In genomic region chr15:28398472-28398871, GRCm38 (mm10) we compare ENCODE assay signal across 16 mouse cellular contexts.
A peak's percentile ranks its signal among the peaks of the same experiment; 100 is the strongest.
DNase-seq lines count a peak whose midpoint lies in the region; ATAC-seq lines count a peak whose summit lies in the region.
"Had no signal": no experiment of that assay in that cellular context is flagged by ENCODE, and none has a peak within 500 bp of the region (broad histone marks: within the 10 kb centered on the region; RNA-seq: fewer than 3 reads in every experiment).

No protein-coding gene starts in this region.

- H3K27ac ChIP-seq in forebrain, embryonic 16.5 days (ENCODE audit: low read length): no peak overlapping the region
- H3K27ac ChIP-seq in forebrain, embryonic 11.5 days (ENCODE audit: low read depth, low read length): no peak overlapping the region
- no peak overlapping the region for H3K27ac ChIP-seq in midbrain, embryonic 15.5 days
- H3K27ac ChIP-seq in midbrain, embryonic 10.5 days (replicated peaks): no peak overlapping the region
- H3K27ac ChIP-seq: embryonic facial prominence, embryonic 13.5 days; hindbrain, embryonic 14.5 days had no signal

- H3K9ac ChIP-seq in forebrain, embryonic 16.5 days (replicated peaks; ENCODE audit: low read depth, low read length): no peak overlapping the region
- H3K9ac ChIP-seq in forebrain, embryonic 11.5 days (ENCODE audit: low read length): no peak overlapping the region
- no peak overlapping the region for H3K9ac ChIP-seq in midbrain, embryonic 15.5 days
- H3K9ac ChIP-seq: embryonic facial prominence, embryonic 13.5 days; heart, embryonic 12.5 days; hindbrain, embryonic 14.5 days had no signal

- H3K4me3 ChIP-seq in forebrain, embryonic 16.5 days (replicated peaks; ENCODE audit: low read length): no peak overlapping the region
- no peak overlapping the region for H3K4me3 ChIP-seq in forebrain, embryonic 11.5 days (ENCODE audit: low read depth, low read length)
- H3K4me3 ChIP-seq in midbrain, embryonic 15.5 days: no peak overlapping the region
- no peak overlapping the region for H3K4me3 ChIP-seq in midbrain, embryonic 10.5 days
- H3K4me3 ChIP-seq: embryonic facial prominence, embryonic 13.5 days; heart, embryonic 12.5 days had no signal

- H3K36me3 ChIP-seq in forebrain, embryonic 16.5 days (ENCODE audit: control insufficient read depth, insufficient read depth): no peaks in the 10 kb centered on the region
- no peaks in the 10 kb centered on the region for H3K36me3 ChIP-seq in forebrain, embryonic 11.5 days (ENCODE audit: control insufficient read depth, insufficient read depth, low read length)
- H3K36me3 ChIP-seq in midbrain, embryonic 15.5 days (replicated peaks): no peaks in the 10 kb centered on the region
- H3K36me3 ChIP-seq in midbrain, embryonic 10.5 days: no peaks in the 10 kb centered on the region
- H3K36me3 ChIP-seq: embryonic facial prominence, embryonic 13.5 days; heart, embryonic 12.5 days had no signal

- ATAC-seq in forebrain, embryonic 16.5 days: peak; percentile 43; the same call in 1 of the 2 replicates
- ATAC-seq in forebrain, embryonic 11.5 days (replicated peaks; ENCODE audit: low FRiP score): no peak
- peak; percentile 65 for ATAC-seq in midbrain, embryonic 15.5 days (replicated peaks)
- ATAC-seq: intestine, embryonic 16.5 days had no signal

- H3K9me3 ChIP-seq in forebrain, embryonic 16.5 days (ENCODE audit: control insufficient read depth, low read length): no peaks in the 10 kb centered on the region
- H3K9me3 ChIP-seq in forebrain, embryonic 11.5 days (ENCODE audit: control insufficient read depth, low read length): no peaks in the 10 kb centered on the region
- H3K9me3 ChIP-seq in midbrain, embryonic 15.5 days: no peaks in the 10 kb centered on the region
- H3K9me3 ChIP-seq in midbrain, embryonic 10.5 days (replicated peaks): no peaks in the 10 kb centered on the region
- H3K9me3 ChIP-seq: embryonic facial prominence, embryonic 13.5 days; heart, embryonic 12.5 days had no signal

- intact Hi-C loops in gastrocnemius, postnatal 14 days (cut with DNase I; ENCODE audit: low total_unique reads): no loop called here

- no peak for DNase-seq in forebrain, embryonic 11.5 days (ENCODE audit: low spot score)
- DNase-seq in midbrain, embryonic 10.5 days (ENCODE audit: low spot score): no peak
- peak; percentile 3 for DNase-seq in ZHBTc4 (ENCODE audit: low read depth, low spot score)
- DNase-seq in gastrocnemius, postnatal 14 days: no peak
- DNase-seq: adrenal gland, postnatal 14 days; cerebellum, adult 11-12 months; cerebellum, adult 9-10 months; cerebellum, postnatal 25 days; gastrocnemius, postnatal 25 days; kidney, adult 2 months had no signal

- no peak overlapping the region for H3K4me2 ChIP-seq in forebrain, embryonic 16.5 days (ENCODE audit: low read length)
- H3K4me2 ChIP-seq in forebrain, embryonic 11.5 days (ENCODE audit: low read depth, low read length, severe bottlenecking): no peak overlapping the region
- H3K4me2 ChIP-seq in midbrain, embryonic 15.5 days: no peak overlapping the region
- H3K4me2 ChIP-seq: embryonic facial prominence, embryonic 13.5 days; heart, embryonic 12.5 days; hindbrain, embryonic 14.5 days had no signal

- WGBS in forebrain, embryonic 16.5 days: 42% methylated on average over 1 of the region's 1 CpGs
- 63% methylated on average over 1 of the region's 1 CpGs for WGBS in forebrain, embryonic 11.5 days
- 73% methylated on average over 1 of the region's 1 CpGs for WGBS in midbrain, embryonic 15.5 days
- 73% methylated on average over 1 of the region's 1 CpGs for WGBS in midbrain, embryonic 10.5 days

- peaks cover 9% of the 10 kb centered on the region for H3K4me1 ChIP-seq in forebrain, embryonic 16.5 days (replicated peaks; ENCODE audit: control insufficient read depth, insufficient read depth, low read length)
- H3K4me1 ChIP-seq in forebrain, embryonic 11.5 days (replicated peaks; ENCODE audit: control insufficient read depth, insufficient read depth, low read length): 0 out of 2 replicates have a peak, but pooled peaks cover 3% of the 10 kb centered on the region
- H3K4me1 ChIP-seq in midbrain, embryonic 15.5 days: peaks cover 5% of the 10 kb centered on the region; the same call in 1 of the 2 replicates
- H3K4me1 ChIP-seq in midbrain, embryonic 10.5 days: peaks cover 12% of the 10 kb centered on the region
- H3K4me1 ChIP-seq: embryonic facial prominence, embryonic 13.5 days; heart, embryonic 12.5 days had no signal

- H3K27me3 ChIP-seq in forebrain, embryonic 16.5 days (replicated peaks; ENCODE audit: control insufficient read depth, insufficient read depth, low read length): no peaks in the 10 kb centered on the region
- H3K27me3 ChIP-seq in forebrain, embryonic 11.5 days (ENCODE audit: control insufficient read depth, insufficient read depth, low read length): no peaks in the 10 kb centered on the region
- no peaks in the 10 kb centered on the region for H3K27me3 ChIP-seq in midbrain, embryonic 15.5 days (replicated peaks)
- no peaks in the 10 kb centered on the region for H3K27me3 ChIP-seq in midbrain, embryonic 10.5 days (ENCODE audit: low read depth, poor library complexity, severe bottlenecking)
- H3K27me3 ChIP-seq: embryonic facial prominence, embryonic 13.5 days; heart, embryonic 12.5 days had no signal
